Mouse (Mus musculus) forebrain, embryonic 16.5 days (tissue): ENCODE results near the gene Slco4a1. TPM values are rescaled to one million over a fixed set of nuclear protein-coding genes. Genes with fewer than 3 reads are reported as not detected.

Experiments used
- ATAC-seq: fragments of 200-750 bp; cut with Nextera tagmentation; 2 replicates; pipeline ENCODE4 v1.8.0; 2017; ENCODE audit warnings: mild to moderate bottlenecking, moderate library complexity
- H3K27ac ChIP-seq: fragments of 300-500 bp; sonication (generic); 2 replicates; pipeline ENCODE4 v1.5.1; 2014; ENCODE audit warnings: low read length, control low read depth
- H3K27me3 ChIP-seq: fragments of 300-500 bp; sonication (generic); replicated peaks from 2 replicates; pipeline ENCODE4 v1.6.1; 2014; ENCODE audit warnings: low read length; ENCODE audit not compliant: control insufficient read depth, insufficient read depth
- H3K36me3 ChIP-seq: fragments of 300-500 bp; sonication (generic); 2 replicates; pipeline ENCODE4 v1.6.1; 2014; ENCODE audit not compliant: control insufficient read depth, insufficient read depth
- H3K4me1 ChIP-seq: fragments of 300-500 bp; sonication (generic); replicated peaks from 2 replicates; pipeline ENCODE4 v1.6.1; 2014; ENCODE audit warnings: low read length; ENCODE audit not compliant: control insufficient read depth, insufficient read depth
- H3K4me2 ChIP-seq: fragments of 300-500 bp; sonication (generic); 2 replicates; pipeline ENCODE4 v1.6.1; 2014; ENCODE audit warnings: mild to moderate bottlenecking, low read length, control low read depth
- H3K4me3 ChIP-seq: fragments of 300-500 bp; sonication (generic); replicated peaks from 2 replicates; pipeline ENCODE4 v1.5.1; 2014; ENCODE audit warnings: mild to moderate bottlenecking, low read length, control low read depth
- H3K9ac ChIP-seq: fragments of 300-500 bp; sonication (generic); replicated peaks from 2 replicates; pipeline ENCODE4 v1.6.1; 2014; ENCODE audit warnings: low read depth, low read length, control low read depth
- H3K9me3 ChIP-seq: fragments of 300-500 bp; sonication (generic); 2 replicates; pipeline ENCODE4 v1.6.1; 2016; ENCODE audit warnings: low read length; ENCODE audit not compliant: control insufficient read depth
- WGBS: fragments of 180-500 bp; shearing (Covaris S2); extraction: QIAGEN DNeasy Blood & Tissue Kit; methylation state at CpG from one replicate; pipeline ENCODE4 v1.1.7; 2014; 5-methylcytosine and 5-hydroxymethylcytosine counted together
- polyA plus RNA-seq: library from polyadenylated mRNA; unstranded; fragments of >200 nt; fragmentation: Nextera tagmentation; extraction: Ambion mirVana; gene quantifications from 2 replicates; pipeline ENCODE4 v1.2.1, GENCODE M21; 2015

Slco4a1 gene
- polyA plus RNA-seq, 1 experiment from 2014 or later = 1.5 TPM

- no peak overlapping the region for H3K9ac ChIP-seq
- no peak overlapping the region for H3K4me3 ChIP-seq
- H3K4me1 ChIP-seq = peaks cover 26% of the 10 kb centered on the region
- H3K9me3 ChIP-seq = no peaks in the 10 kb centered on the region
- H3K36me3 ChIP-seq = no peaks in the 10 kb centered on the region
- H3K4me2 ChIP-seq = no peak overlapping the region
- WGBS = 74% methylated on average over 4 of the region's 4 CpGs
- ATAC-seq = no peak
- H3K27ac ChIP-seq = no peak overlapping the region
- no peaks in the 10 kb centered on the region for H3K27me3 ChIP-seq
These were observed 28.8 kb downstream of the Slco4a1 start for GRCm38 (mm10) chr2:180484882-180485281.

DNA sequence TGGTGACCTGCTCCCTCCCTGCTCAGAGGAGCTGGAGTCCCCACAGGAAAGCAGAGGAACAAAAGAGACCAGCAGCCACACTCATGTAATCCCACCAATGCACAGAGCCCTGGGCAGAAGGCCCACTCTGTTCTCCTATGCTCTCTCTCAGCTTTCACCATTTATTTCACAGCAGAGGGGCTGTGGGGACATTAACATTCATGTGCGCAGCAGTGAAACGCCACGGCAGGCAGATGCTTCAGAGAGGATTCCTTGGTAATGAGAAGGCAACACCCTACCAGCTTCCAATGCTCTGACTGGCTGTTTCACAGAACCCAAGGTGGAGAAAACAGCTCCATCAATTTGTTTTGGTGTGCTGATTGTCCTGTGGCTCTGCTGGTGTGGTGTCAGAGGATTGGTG, 29.3 kb downstream of the Slco4a1 start:
- Histone ChIP-seq H3K36me3 (no peaks in the 10 kb centered on the region), H3K27me3 (no peaks in the 10 kb centered on the region), H3K27ac (no peak overlapping the region), H3K4me1 (peaks cover 26% of the 10 kb centered on the region), H3K9ac (no peak overlapping the region), H3K4me3 (no peak overlapping the region), H3K9me3 (no peaks in the 10 kb centered on the region), H3K4me2 (no peak overlapping the region)
- no peak for ATAC-seq
- WGBS = 26% methylated on average over 3 of the region's 3 CpGs

DNA sequence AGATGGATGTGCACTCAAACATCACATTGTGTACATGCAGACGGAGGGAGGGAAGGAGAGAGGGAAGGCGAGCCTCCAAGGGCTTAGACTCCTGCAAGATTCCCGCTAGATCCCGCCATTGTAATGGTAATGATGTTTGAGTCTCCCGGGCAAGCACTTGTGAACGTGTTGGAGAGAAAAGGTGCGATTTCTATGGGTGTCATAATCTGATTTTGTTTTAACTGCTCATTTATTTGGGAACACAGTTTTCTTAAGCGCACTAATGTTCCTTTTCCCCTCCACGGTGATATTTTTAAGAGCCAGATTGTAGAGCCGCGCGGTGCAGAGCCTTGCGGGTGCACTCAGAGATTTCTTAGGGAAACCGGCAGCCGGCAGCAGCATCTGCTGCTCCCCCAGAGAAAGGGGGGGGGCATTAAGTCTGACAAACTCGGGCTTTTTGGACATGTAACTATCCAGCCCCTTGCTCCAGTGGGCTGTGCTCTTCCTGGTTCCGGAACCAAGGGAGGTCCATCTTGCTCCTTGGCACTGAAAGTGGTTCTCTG, 32.2 kb downstream of the Slco4a1 start:
- Histone ChIP-seq H3K4me2 (peak overlapping the region; percentile 44), H3K27me3 (no peaks in the 10 kb centered on the region), H3K36me3 (no peaks in the 10 kb centered on the region), H3K9ac (peak overlapping the region; percentile 33), H3K9me3 (no peaks in the 10 kb centered on the region), H3K4me3 (peak overlapping the region; percentile 29), H3K4me1 (peaks cover 20% of the 10 kb centered on the region), H3K27ac (peak overlapping the region; percentile 78)
- peak; percentile 81 for ATAC-seq
- 3% methylated on average over 17 of the region's 17 CpGs for WGBS

GRCm38 (mm10) chr2:180495906-180496305, 39.9 kb downstream of the Slco4a1 start:
- H3K9me3 ChIP-seq = no peaks in the 10 kb centered on the region
- no peaks in the 10 kb centered on the region for H3K27me3 ChIP-seq
- 65% methylated on average over 8 of the region's 8 CpGs for WGBS
- no peak overlapping the region for H3K9ac ChIP-seq
- peaks cover 21% of the 10 kb centered on the region for H3K4me1 ChIP-seq
- no peak overlapping the region for H3K4me2 ChIP-seq
- H3K27ac ChIP-seq = peak overlapping the region; percentile 17; the same call in 1 of the 2 replicates
- H3K36me3 ChIP-seq = no peaks in the 10 kb centered on the region
- no peak overlapping the region for H3K4me3 ChIP-seq
- no peak for ATAC-seq

DNA sequence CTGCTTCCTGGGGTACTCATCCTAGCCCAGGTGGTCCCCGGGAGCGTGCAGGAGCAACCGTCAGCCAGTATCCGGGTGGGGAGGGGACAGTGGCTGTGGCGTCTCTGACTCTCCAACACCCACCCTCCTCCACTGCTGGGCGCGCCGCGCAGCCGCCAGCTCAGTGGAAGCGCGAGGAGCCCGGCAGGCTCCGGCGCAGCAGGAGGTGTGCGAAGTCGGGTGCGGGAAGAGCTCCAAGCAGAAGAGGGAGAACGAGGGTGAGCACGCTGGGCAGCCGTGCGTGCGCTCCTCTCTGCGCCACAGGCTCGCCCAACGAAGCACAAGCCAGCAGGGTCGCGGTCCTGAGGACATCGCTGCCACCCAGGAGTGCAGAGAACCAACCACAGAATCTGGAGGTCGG, 43.7 kb downstream of the Slco4a1 start, which contains the start of gene Ntsr1:
Ntsr1 (plus strand) TSS at position 236 of the 400 bp plus-strand sequence.
- H3K4me2 ChIP-seq = peak within 1 kb of the TSS; percentile 76
- H3K4me3 ChIP-seq = peak within 1 kb of the TSS; percentile 47
- H3K27me3 ChIP-seq = no peaks in the 10 kb centered on the region
- H3K36me3 ChIP-seq = no peaks in the 10 kb centered on the region
- peaks cover 36% of the 10 kb centered on the region for H3K4me1 ChIP-seq
- peak within 1 kb of the TSS; percentile 41; the same call in 1 of the 2 replicates for H3K27ac ChIP-seq
- H3K9ac ChIP-seq = peak within 1 kb of the TSS; percentile 63
- 0% methylated on average over 29 of the region's 30 CpGs for WGBS
- H3K9me3 ChIP-seq = no peaks in the 10 kb centered on the region
- peak; percentile 73 for ATAC-seq

DNA sequence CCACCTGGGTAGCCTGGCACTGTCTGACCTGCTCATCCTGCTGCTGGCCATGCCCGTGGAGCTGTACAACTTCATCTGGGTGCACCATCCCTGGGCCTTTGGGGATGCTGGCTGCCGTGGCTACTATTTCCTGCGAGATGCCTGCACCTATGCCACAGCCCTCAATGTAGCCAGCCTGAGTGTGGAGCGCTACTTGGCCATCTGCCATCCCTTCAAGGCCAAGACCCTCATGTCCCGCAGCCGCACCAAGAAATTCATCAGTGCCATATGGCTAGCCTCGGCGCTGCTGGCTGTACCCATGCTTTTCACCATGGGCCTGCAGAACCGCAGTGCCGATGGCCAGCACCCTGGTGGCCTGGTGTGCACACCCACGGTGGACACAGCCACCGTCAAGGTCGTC, 44.7 kb downstream of the Slco4a1 start:
- ATAC-seq = 0 out of 2 replicates have a peak, but pooled peaks have one; percentile 8
- peak overlapping the region; percentile 47 for H3K4me3 ChIP-seq
- H3K27me3 ChIP-seq = no peaks in the 10 kb centered on the region

GRCm38 (mm10) chr2:180501217-180501967, 45.3 kb downstream of the Slco4a1 start:
- no peak overlapping the region for H3K27ac ChIP-seq
- peak; percentile 16; the same call in 1 of the 2 replicates for ATAC-seq
- peak overlapping the region; percentile 76 for H3K4me2 ChIP-seq
- peak overlapping the region; percentile 47 for H3K4me3 ChIP-seq
- no peaks in the 10 kb centered on the region for H3K27me3 ChIP-seq
- WGBS = 46% methylated on average over 9 of the region's 9 CpGs
- H3K9me3 ChIP-seq = no peaks in the 10 kb centered on the region
- H3K36me3 ChIP-seq = no peaks in the 10 kb centered on the region
- peaks cover 39% of the 10 kb centered on the region for H3K4me1 ChIP-seq
- H3K9ac ChIP-seq = no peak overlapping the region

More for the DNA sequence above, 44.7 kb downstream of the Slco4a1 start:
- H3K36me3 ChIP-seq = no peaks in the 10 kb centered on the region
- WGBS = 36% methylated on average over 13 of the region's 13 CpGs
- peak overlapping the region; percentile 76 for H3K4me2 ChIP-seq
- no peaks in the 10 kb centered on the region for H3K9me3 ChIP-seq
- peaks cover 36% of the 10 kb centered on the region for H3K4me1 ChIP-seq
- peak overlapping the region; percentile 63; the same call in 1 of the 2 replicates for H3K9ac ChIP-seq
- H3K27ac ChIP-seq = no peak overlapping the region

- no peak; the same call in 1 of the 2 replicates for ATAC-seq
- Histone ChIP-seq H3K4me3 (no peak overlapping the region), H3K4me1 (peaks cover 24% of the 10 kb centered on the region), H3K27ac (0 out of 2 replicates have a peak overlapping the region, but pooled peaks have one; percentile 0), H3K27me3 (no peaks in the 10 kb centered on the region), H3K9me3 (no peaks in the 10 kb centered on the region), H3K4me2 (no peak overlapping the region; the same call in 1 of the 2 replicates), H3K36me3 (no peaks in the 10 kb centered on the region), H3K9ac (no peak overlapping the region)
- 14% methylated on average over 5 of the region's 5 CpGs for WGBS
These were observed 50.2 kb downstream of the Slco4a1 start for GRCm38 (mm10) chr2:180506281-180506680.

- Histone ChIP-seq H3K27me3 (no peaks in the 10 kb centered on the region), H3K9ac (no peak overlapping the region), H3K9me3 (no peaks in the 10 kb centered on the region), H3K4me1 (peaks cover 20% of the 10 kb centered on the region), H3K4me2 (no peak overlapping the region), H3K4me3 (no peak overlapping the region), H3K27ac (no peak overlapping the region), H3K36me3 (no peaks in the 10 kb centered on the region)
- ATAC-seq = no peak
- WGBS = 44% methylated on average over 14 of the region's 14 CpGs
These were observed 52.5 kb downstream of the Slco4a1 start for GRCm38 (mm10) chr2:180508455-180509115.
